Comparison of ENCODE assay signal across 9 mouse cellular contexts in the genomic region with DNA sequence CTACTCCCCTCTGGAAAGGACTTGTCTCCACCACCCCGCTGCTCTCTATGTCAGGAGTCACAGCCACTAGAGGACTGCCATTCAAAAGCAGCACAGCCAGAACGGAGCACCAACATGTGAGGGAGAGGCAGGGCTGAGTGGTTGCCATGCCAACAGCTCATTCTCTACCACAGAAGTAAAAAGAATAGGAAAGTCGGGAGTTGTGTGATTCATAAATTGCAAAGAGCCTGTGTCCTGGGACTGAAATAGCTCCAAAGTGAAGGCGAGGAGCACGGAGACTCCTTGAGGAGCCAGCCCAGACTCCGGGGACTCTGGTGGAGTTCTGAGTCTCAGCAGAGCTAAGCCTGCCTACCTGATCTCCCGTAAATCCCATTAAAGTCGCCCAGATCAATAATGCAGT. TPM values are rescaled to one million over a fixed set of nuclear protein-coding genes. Genes with fewer than 3 reads are reported as not detected.
DNase-seq lines count a peak whose midpoint lies in the region; ATAC-seq and TF ChIP-seq lines count a peak whose summit lies in the region.
"Had no signal": no experiment of that assay in that cellular context is flagged by ENCODE, and none has a peak within 500 bp of the region (broad histone marks: within the 10 kb centered on the region; RNA-seq: fewer than 3 reads in every experiment).

No protein-coding gene starts in this region.

- TF ChIP-seq POLR2A in cerebellum, adult 2 months (IDR thresholded peaks at IDR 0.05; ENCODE audit: borderline replicate concordance, insufficient read depth, low read length), result no peak

- peak overlapping the region; percentile 55; the same call in 1 of the 2 replicates for H3K27ac ChIP-seq in hindbrain, embryonic 16.5 days (ENCODE audit: low read depth, low read length)
- H3K27ac ChIP-seq in midbrain, embryonic 16.5 days (ENCODE audit: low read length), result peak overlapping the region; percentile 18
- H3K27ac ChIP-seq in cerebellum, adult 2 months (ENCODE audit: insufficient read depth, low read length), result no peak overlapping the region
- no peak overlapping the region for H3K27ac ChIP-seq in limb, embryonic 10.5 days
- H3K27ac ChIP-seq: embryonic facial prominence, embryonic 12.5 days had no signal

- H3K9ac ChIP-seq in hindbrain, embryonic 16.5 days (ENCODE audit: low read depth, low read length), result no peak overlapping the region
- no peak overlapping the region for H3K9ac ChIP-seq in midbrain, embryonic 16.5 days (ENCODE audit: low read depth, low read length)
- H3K9ac ChIP-seq: embryonic facial prominence, embryonic 12.5 days had no signal

- DNase-seq in adrenal gland, adult 8-10 months, result peak; percentile 42
- DNase-seq in embryo, embryonic 10.5 days (ENCODE audit: low spot score), result peak; percentile 64
- DNase-seq in cerebellum, adult 2 months, result no peak
- DNase-seq in thymus, postnatal 0 days (ENCODE audit: low spot score), result no peak
- no peak for DNase-seq in spleen, postnatal 14 days (ENCODE audit: low spot score in 2 of 2)
- no peak for DNase-seq in limb, embryonic 10.5 days (ENCODE audit: low spot score)

- no peaks in the 10 kb centered on the region for H3K27me3 ChIP-seq in hindbrain, embryonic 16.5 days (replicated peaks; ENCODE audit: control insufficient read depth, insufficient read depth, low read length)
- H3K27me3 ChIP-seq in midbrain, embryonic 16.5 days (ENCODE audit: control insufficient read depth, insufficient read depth, low read depth, low read length), result no peaks in the 10 kb centered on the region
- no peaks in the 10 kb centered on the region for H3K27me3 ChIP-seq in cerebellum, adult 2 months (ENCODE audit: control insufficient read depth, insufficient read depth, low read length)
- H3K27me3 ChIP-seq in limb, embryonic 10.5 days (ENCODE audit: low read depth, poor library complexity, severe bottlenecking), result no peaks in the 10 kb centered on the region
- H3K27me3 ChIP-seq: embryonic facial prominence, embryonic 12.5 days had no signal

- H3K36me3 ChIP-seq in hindbrain, embryonic 16.5 days (ENCODE audit: control insufficient read depth, insufficient read depth, low read length), result no peaks in the 10 kb centered on the region
- H3K36me3 ChIP-seq in midbrain, embryonic 16.5 days (ENCODE audit: control insufficient read depth, insufficient read depth, low read length), result no peaks in the 10 kb centered on the region
- H3K36me3 ChIP-seq in limb, embryonic 10.5 days, result peaks cover 22% of the 10 kb centered on the region; the same call in 1 of the 2 replicates
- H3K36me3 ChIP-seq: embryonic facial prominence, embryonic 12.5 days had no signal

- WGBS in hindbrain, embryonic 16.5 days, result 21% methylated on average over 8 of the region's 8 CpGs
- 12% methylated on average over 8 of the region's 8 CpGs for whole genome bisulfite sequencing in midbrain, embryonic 16.5 days
- WGBS in cerebellum, adult 2 months, result 44% methylated on average over 8 of the region's 8 CpGs
- 60% methylated on average over 8 of the region's 8 CpGs for WGBS in limb, embryonic 10.5 days

- ATAC-seq in hindbrain, embryonic 16.5 days, result peak; percentile 93
- ATAC-seq in midbrain, embryonic 16.5 days, result peak; percentile 95

- H3K9me3 ChIP-seq in hindbrain, embryonic 16.5 days (ENCODE audit: control insufficient read depth, low read length), result no peaks in the 10 kb centered on the region
- H3K9me3 ChIP-seq in midbrain, embryonic 16.5 days (replicated peaks; ENCODE audit: control insufficient read depth, low read length, poor library complexity, severe bottlenecking), result no peaks in the 10 kb centered on the region
- H3K9me3 ChIP-seq in limb, embryonic 10.5 days (replicated peaks), result no peaks in the 10 kb centered on the region
- H3K9me3 ChIP-seq: embryonic facial prominence, embryonic 12.5 days had no signal

- no peak for TF ChIP-seq CTCF in cerebellum, adult 2 months (IDR thresholded peaks at IDR 0.05; ENCODE audit: borderline replicate concordance, insufficient read depth, low read depth, low read length)

- peak overlapping the region; percentile 37 for H3K4me2 ChIP-seq in hindbrain, embryonic 16.5 days (ENCODE audit: low read length)
- peak overlapping the region; percentile 31; the same call in 1 of the 2 replicates for H3K4me2 ChIP-seq in midbrain, embryonic 16.5 days (ENCODE audit: low read length)
- H3K4me2 ChIP-seq: embryonic facial prominence, embryonic 12.5 days had no signal

- H3K4me3 ChIP-seq in hindbrain, embryonic 16.5 days (ENCODE audit: low read length), result no peak overlapping the region
- H3K4me3 ChIP-seq in midbrain, embryonic 16.5 days (ENCODE audit: low read depth, low read length), result no peak overlapping the region
- no peak overlapping the region for H3K4me3 ChIP-seq in cerebellum, adult 2 months (replicated peaks; ENCODE audit: insufficient read depth, low read depth, low read length)
- H3K4me3 ChIP-seq in limb, embryonic 10.5 days, result no peak overlapping the region
- H3K4me3 ChIP-seq: embryonic facial prominence, embryonic 12.5 days had no signal

- H3K4me1 ChIP-seq in hindbrain, embryonic 16.5 days (ENCODE audit: control insufficient read depth, insufficient read depth, low read depth, low read length), result peaks cover 6% of the 10 kb centered on the region
- peaks cover 17% of the 10 kb centered on the region for H3K4me1 ChIP-seq in midbrain, embryonic 16.5 days (ENCODE audit: control insufficient read depth, insufficient read depth, low read length)
- H3K4me1 ChIP-seq in cerebellum, adult 2 months (ENCODE audit: control insufficient read depth, insufficient read depth, low read length), result peaks cover 5% of the 10 kb centered on the region; the same call in 1 of the 2 replicates
- H3K4me1 ChIP-seq in limb, embryonic 10.5 days, result peaks cover 9% of the 10 kb centered on the region

RNA-seq across cellular contexts. Expression of gene Klhl3, which starts 22.7 kb away (rescaled TPM):
- 1 to 10 TPM; 1.1 to 4.2 (median 3.2) TPM for total RNA-seq in adrenal gland, adult 8-10 months (2022)
- 13.2 and 13.6 TPM in 2 replicates for polyA plus RNA-seq in hindbrain, embryonic 16.5 days (2015; fragmentation: Nextera tagmentation; extraction: Ambion mirVana)
- polyA plus RNA-seq in midbrain, embryonic 16.5 days (2015; fragmentation: Nextera tagmentation; extraction: Ambion mirVana), result 13.9 and 15.0 TPM in 2 replicates
- polyA plus RNA-seq in cerebellum, adult 2 months (2012; rRNA removed), result 16.1 and 18.4 TPM in 2 replicates
- polyA plus RNA-seq in thymus, postnatal 0 days (2015; fragmentation: Nextera tagmentation; extraction: Ambion mirVana), result 1.4 and 1.8 TPM in 2 replicates
- 2.1 and 3.2 TPM in 2 replicates for polyA plus RNA-seq in limb, embryonic 10.5 days (2016; fragmentation: Nextera tagmentation; extraction: Ambion mirVana)

RNA-seq across cellular contexts. Expression of gene Hnrnpa0, which starts 37.7 kb away (rescaled TPM):
- total RNA-seq in adrenal gland, adult 8-10 months (2022), result 100 to 1,000 TPM; 104 to 131 (median 119) TPM
- polyA plus RNA-seq in hindbrain, embryonic 16.5 days (2015; fragmentation: Nextera tagmentation; extraction: Ambion mirVana), result 27.7 and 33.3 TPM in 2 replicates
- polyA plus RNA-seq in midbrain, embryonic 16.5 days (2015; fragmentation: Nextera tagmentation; extraction: Ambion mirVana), result 42.9 and 46.5 TPM in 2 replicates
- polyA plus RNA-seq in cerebellum, adult 2 months (2012; rRNA removed), result 96.5 and 107 TPM in 2 replicates
- 41.9 and 52.6 TPM in 2 replicates for polyA plus RNA-seq in thymus, postnatal 0 days (2015; fragmentation: Nextera tagmentation; extraction: Ambion mirVana)
- polyA plus RNA-seq in limb, embryonic 10.5 days (2016; fragmentation: Nextera tagmentation; extraction: Ambion mirVana), result 33.3 and 35.3 TPM in 2 replicates

Comparison
In these comparisons a context has a peak if more than half of its experiments do, and no peak if none do; other contexts are left out.
1. DNase-seq: peak in adrenal gland, adult 8-10 months (single experiment) and embryo, embryonic 10.5 days (single experiment); none in cerebellum, adult 2 months (0 of 2), thymus, postnatal 0 days (single experiment), spleen, postnatal 14 days (0 of 2) and limb, embryonic 10.5 days (single experiment).
2. H3K27ac ChIP-seq: peak in hindbrain, embryonic 16.5 days (single experiment) and midbrain, embryonic 16.5 days (single experiment); none in cerebellum, adult 2 months (single experiment) and limb, embryonic 10.5 days (single experiment).